Mouse (Mus musculus): ENCODE measurements around the gene Cog6.
A peak's percentile ranks its signal among the peaks of the same experiment; 100 is the strongest.
"Not testable (repeated sequence)": the region's sequence is repeated elsewhere in the genome, so short reads cannot be mapped to it uniquely, and the experiment has no call there.

The Cog6 gene

GRCm38 (mm10) chr3:53032432-53032831 is 15.4 kb upstream of the Cog6 start:
- no peak for DNase-seq (ENCODE audit: low spot score in 2 of 2)

GRCm38 (mm10) chr3:53031586-53031985 is 14.5 kb upstream of the Cog6 start:
- DNase-seq (ENCODE audit: low spot score in 2 of 2): no peak

DNA sequence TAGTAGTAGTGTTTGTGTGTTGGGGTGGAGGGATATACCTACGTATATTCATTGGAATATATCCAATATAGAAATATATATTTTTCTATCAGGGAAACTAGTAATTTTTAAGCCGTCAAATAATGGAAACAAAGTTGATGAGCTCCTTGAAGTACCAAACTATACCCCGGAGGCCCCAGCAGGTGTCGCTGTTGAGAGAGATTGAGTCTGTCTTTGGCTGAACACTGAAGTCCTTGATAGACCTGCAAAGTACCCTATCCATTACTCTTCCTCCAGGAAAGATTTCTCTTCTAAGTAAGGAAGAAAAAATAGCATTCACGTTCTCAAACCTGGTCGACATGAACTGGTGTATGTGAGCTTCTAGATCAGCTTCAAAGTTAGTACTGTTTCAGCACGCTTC is 12.0 kb upstream of the Cog6 start:
- DNase-seq (ENCODE audit: low spot score in 2 of 2): peak; percentile 82 to 83

GRCm38 (mm10) chr3:53027333-53027732 is 10.3 kb upstream of the Cog6 start:
- DNase-seq (ENCODE audit: low spot score in 2 of 2): no peak

- DNase-seq (ENCODE audit: low spot score in 2 of 2): no peak
These were observed 9.6 kb downstream of the Cog6 start for GRCm38 (mm10) chr3:53007411-53007810.

DNA sequence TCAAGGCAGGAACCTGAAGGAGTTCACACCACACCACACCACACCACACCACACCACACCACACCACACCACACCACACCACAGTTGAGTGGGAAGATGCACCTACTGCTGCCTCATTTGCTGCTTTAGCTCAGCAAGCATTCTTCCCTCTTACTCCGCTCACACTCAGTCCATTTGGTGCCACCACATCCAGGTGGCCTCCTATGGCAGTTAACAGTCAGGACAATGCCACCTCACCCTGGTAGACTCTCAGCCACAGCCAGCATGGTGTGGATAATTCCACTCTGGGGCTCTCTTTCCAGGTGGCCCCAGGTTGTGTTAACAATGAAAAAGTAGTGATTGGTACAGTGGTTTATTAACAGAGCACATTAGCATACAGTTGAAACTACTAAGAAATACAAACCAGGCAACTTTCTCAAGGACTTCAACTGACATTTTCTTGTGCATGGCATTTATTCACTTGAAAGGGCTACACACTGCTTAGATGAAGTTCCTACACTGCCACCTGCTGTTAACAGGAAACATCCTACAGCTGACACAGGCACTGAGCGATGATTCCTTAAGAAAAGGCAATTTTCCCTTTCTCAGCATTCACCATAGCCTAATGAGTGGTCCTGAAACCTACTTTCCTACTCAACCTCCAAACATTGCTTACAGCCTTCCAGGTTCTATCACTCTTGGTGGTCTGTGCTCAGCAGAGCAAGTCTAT is 12.5 kb downstream of the Cog6 start:
- DNase-seq (ENCODE audit: low spot score in 2 of 2): peak; percentile 35 to 43

GRCm38 (mm10) chr3:53002076-53002475 is 15.0 kb downstream of the Cog6 start:
- no peak for DNase-seq (ENCODE audit: low spot score in 2 of 2)

DNA sequence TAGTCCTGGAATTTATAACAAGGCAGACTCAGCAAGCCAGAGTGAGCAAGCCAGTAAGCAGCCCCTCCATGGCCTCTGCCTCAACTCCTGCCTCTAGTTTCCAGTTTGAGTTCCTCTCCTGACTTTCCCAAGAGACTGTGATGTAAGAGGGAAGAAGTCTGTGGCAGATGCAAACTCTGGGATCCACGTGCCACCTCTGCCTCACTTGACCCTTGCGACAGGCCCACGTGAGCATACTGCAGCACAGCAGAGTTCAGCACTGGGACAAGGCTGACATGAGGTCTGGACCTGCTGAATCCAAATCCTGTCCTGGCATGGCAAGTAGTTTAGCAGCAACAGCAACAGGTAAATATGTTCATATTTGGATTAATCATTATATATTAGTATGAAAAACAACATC is 17.0 kb downstream of the Cog6 start:
- DNase-seq (ENCODE audit: low spot score in 2 of 2): no peak

DNA sequence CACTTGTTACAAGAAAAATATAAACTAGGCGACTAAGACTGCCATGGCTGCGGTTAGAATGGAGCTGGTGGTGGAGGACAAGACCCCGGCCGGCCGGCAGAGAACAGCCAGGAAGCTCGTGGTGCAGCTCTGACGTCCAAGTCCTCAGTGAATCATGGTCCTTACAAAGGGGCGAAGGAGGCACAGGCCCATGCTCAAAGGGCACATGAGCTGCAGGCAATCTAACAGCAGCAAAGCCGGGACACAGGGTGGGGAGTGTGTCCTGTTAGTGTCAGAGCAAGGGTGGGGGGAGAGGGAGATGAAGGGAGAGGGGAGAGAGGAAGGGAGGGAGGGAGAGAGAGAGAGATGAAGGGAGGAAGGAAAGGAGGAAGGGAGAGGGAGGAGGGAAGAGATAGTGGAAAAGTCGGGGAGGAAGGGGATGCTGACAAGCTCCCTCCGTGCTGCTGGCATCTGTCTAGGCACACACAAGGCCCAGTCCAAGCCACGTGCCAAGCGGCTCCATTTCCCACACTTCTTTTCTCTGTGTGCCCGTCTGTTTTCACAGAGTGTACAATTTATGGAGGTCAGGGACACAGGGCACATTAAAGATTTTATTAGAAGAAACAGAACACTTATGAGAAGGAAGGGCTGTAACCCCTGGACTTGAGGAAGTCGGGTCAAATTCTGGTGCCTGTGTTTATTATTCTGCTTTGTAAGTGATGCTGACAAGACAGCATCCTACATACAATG is 17.9 kb downstream of the Cog6 start:
- DNase-seq (ENCODE audit: low spot score in 2 of 2): no peak

DNA sequence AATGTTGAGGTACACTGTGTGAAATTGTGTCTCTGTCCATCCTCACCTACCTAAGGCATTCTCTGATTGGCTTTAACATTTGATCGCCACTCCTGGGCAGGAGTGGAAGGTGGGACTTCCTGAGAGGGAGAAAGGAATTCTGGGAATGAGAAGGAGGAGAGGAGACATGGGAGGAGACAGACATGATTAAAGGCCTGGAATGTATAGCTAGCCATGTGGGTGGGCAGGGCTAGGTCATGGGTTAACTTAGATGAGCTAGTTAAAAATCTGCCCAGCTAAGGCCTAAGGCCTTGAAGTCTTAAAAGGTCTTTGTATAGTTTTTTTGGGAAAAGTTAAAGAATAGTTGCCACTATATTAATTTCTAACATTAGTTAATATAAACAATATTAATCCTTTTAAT is 19.7 kb downstream of the Cog6 start:
- no peak for DNase-seq (ENCODE audit: low spot score in 2 of 2)

DNA sequence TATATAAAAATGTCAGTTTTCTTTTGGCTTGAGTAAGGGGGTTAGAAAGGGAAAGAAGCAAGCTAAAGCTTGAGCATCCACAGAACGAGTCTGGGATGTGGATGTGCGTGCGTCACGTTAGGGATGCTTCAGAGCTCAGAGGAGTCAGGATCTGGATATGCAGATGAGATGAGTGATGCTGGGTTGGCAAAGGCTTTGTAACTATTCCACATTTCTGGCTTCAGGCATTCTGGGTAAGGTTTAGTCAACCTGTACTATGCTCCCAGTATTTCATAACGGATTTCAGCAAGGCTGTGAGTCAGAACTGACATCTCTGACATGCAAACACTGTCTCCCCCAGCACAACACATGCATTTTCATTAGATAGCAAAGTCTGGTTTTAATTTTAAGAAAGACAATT is 20.4 kb downstream of the Cog6 start:
- no peak for DNase-seq (ENCODE audit: low spot score in 2 of 2)

DNA sequence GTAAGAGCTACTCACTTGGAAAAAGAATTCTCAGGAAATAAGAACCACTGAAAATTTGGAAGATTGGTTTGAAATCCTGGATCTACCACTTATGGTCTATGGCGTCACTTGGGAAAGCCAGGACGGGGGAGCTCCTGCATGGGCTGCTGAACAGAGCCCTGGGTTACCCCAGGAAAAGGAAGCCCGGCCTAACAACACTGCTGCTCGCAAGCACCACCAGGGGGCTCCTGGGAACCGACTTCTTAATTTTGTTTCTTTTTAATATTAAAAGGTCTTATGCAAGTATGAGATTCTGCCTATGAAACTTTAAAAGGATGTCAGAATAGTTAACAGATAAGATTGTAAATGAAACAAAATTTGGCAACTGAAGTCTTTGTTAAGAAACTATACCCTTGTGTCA is 22.4 kb downstream of the Cog6 start:
- no peak for DNase-seq (ENCODE audit: low spot score in 2 of 2)

- no peak for DNase-seq (ENCODE audit: low spot score in 2 of 2)
These were observed 23.7 kb downstream of the Cog6 start for GRCm38 (mm10) chr3:52993296-52993695.

DNA sequence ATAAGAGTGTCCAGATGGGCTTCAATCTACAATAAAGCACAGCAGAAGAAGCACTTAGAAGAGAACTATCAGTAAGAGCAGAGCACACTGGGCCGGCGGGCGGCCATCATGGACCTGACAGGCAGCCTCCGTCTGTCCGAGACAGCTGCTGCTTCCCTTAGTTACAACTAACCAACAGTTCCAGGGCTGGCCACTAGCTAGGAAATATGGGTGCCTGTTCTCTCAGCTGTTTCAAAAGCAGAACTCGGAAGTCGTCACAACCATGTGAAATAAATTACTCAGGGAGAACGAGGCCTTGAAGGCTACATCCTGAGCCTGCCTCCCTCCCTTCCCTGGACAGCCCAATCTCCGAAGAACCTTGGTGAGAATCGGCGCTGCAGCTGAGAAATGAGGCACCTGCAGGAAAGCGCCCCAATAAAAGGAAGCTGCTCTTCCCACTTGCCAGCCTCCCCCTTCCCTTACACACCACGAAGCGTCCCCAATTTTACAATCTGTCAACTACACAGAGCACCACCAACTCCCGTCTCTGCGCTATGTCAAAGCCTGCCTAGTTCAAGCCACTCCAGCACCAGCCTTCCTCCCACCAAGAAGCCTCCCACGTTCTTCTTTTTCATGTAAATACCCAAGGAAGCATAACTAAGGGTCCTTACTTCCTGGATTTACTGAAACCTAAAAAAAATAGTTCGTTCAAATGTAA is 26.8 kb downstream of the Cog6 start:
- DNase-seq (ENCODE audit: low spot score in 2 of 2): no peak

DNA sequence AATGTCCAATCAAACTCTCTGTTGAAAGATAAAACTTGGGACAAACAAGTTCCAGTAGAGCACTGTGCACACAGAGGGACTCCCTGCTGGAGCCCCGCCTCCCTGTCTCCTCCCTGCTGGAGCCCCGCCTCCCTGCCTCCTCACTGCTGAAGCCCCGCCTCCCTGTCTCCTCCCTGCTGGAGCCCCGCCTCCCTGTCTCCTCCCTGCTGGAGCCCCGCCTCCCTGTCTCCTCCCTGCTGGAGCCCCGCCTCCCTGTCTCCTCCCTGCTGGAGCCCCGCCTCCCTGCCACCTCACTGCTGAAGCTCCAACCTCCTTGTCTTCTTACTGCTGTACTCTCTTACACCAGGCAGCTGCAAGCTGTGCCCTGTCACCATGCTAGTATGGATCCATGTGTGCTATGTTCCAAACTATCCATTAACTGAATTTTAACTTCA is 31.5 kb downstream of the Cog6 start:
- DNase-seq (ENCODE audit: low spot score in 2 of 2): not testable (repeated sequence)

- DNase-seq (ENCODE audit: low spot score in 2 of 2): peak; percentile 33 to 47
These were observed 33.3 kb downstream of the Cog6 start for GRCm38 (mm10) chr3:52983772-52984171.

DNA sequence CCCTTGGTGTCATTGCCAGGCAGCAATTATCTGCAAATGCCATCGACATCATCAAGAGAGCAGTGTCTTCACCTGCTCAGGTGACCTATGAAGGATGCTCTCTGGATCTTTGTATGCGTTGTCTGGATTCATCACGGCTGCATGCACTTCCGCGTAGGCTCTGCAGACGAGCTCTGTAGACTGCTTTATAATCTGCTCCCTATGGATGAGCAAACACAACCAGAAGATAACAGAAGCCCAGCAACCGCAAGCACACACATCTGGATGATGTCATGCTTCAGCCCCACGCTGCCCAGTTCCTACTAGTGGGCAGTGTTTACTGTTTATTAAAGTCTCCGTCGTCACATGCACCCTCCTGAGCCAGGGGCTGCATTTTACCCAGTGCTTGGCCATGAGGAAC is 34.0 kb downstream of the Cog6 start:
- DNase-seq (ENCODE audit: low spot score in 2 of 2): no peak

- peak; percentile 74 to 78 for DNase-seq (ENCODE audit: low spot score in 2 of 2)
These were observed 42.1 kb downstream of the Cog6 start for GRCm38 (mm10) chr3:52974674-52975556.

GRCm38 (mm10) chr3:52972916-52973315 is 44.1 kb downstream of the Cog6 start:
- DNase-seq (ENCODE audit: low spot score in 2 of 2): no peak

DNA sequence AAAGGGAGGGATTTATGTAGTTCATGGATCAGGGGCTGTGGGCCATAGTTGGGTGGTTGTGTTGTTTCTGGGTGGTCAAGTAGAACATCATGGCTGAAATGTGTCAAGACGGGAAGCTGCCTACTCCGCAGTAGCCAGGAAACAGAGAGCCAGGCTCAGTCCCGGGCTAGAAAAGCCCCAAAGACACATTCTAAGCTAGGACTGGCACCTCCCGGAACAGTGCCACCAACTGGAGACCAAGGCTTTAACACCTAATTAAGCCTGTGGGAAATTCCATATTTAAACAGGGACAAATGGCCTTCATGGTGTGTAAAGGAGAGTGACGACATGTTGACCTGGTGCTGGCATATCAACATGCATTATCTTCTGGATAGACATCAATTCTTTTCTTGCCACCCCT is 50.0 kb downstream of the Cog6 start:
- no peak for DNase-seq (ENCODE audit: low spot score in 2 of 2)

GRCm38 (mm10) chr3:52964206-52964605 is 52.8 kb downstream of the Cog6 start:
- DNase-seq (ENCODE audit: low spot score in 2 of 2): no peak

GRCm38 (mm10) chr3:52963441-52963840 is 53.6 kb downstream of the Cog6 start:
- DNase-seq (ENCODE audit: low spot score in 2 of 2): no peak

Data from right cerebral cortex, adult 2 months (tissue).